8 mouse cellular contexts compared by ENCODE assay signal in genomic region chr11:121014896-121015300, GRCm38 (mm10). TPM values are rescaled to one million over a fixed set of nuclear protein-coding genes. Genes with fewer than 3 reads are reported as not detected.
DNase-seq lines count a peak whose midpoint lies in the region; ATAC-seq and TF ChIP-seq lines count a peak whose summit lies in the region.
"Had no signal": no experiment of that assay in that cellular context is flagged by ENCODE, and none has a peak within 500 bp of the region (broad histone marks: within the 10 kb centered on the region; RNA-seq: fewer than 3 reads in every experiment).

No protein-coding gene starts in this region.

- peak; percentile 63 for DNase-seq in ZHBTc4 (ENCODE audit: low read depth, low spot score)
- peak; percentile 87 to 90 for DNase-seq in cerebellum, adult 2 months
- DNase-seq in heart, adult 11 months = peak; percentile 98
- peak; percentile 33 for DNase-seq in lung, adult 2 months
- peak; percentile 79 for DNase-seq in right cerebral cortex, adult 18-20 months
- no peak for DNase-seq in spleen, adult 12 weeks (ENCODE audit: low spot score)

- H3K4me2 ChIP-seq in intestine, postnatal 0 days (replicated peaks; ENCODE audit: low read depth) = peak overlapping the region; percentile 55

- no peak overlapping the region for H3K9ac ChIP-seq in intestine, postnatal 0 days (ENCODE audit: low read depth, low read length)

- 18% methylated on average over 19 of the region's 19 CpGs for WGBS in cerebellum, adult 2 months
- 34% methylated on average over 19 of the region's 19 CpGs for WGBS in intestine, postnatal 0 days
- WGBS in lung, adult 2 months = 28% methylated on average over 19 of the region's 19 CpGs

- peak overlapping the region; percentile 56 for H3K4me3 ChIP-seq in cerebellum, adult 2 months (replicated peaks; ENCODE audit: insufficient read depth, low read depth, low read length)
- peak overlapping the region; percentile 14; the same call in 1 of the 2 replicates for H3K4me3 ChIP-seq in intestine, postnatal 0 days (ENCODE audit: low read depth, low read length)
- H3K4me3 ChIP-seq in lung, adult 2 months (replicated peaks; ENCODE audit: extremely low read depth, low read depth, low read length) = peak overlapping the region; percentile 59
- H3K4me3 ChIP-seq: erythroblast, embryonic 14.5 days had no signal

- H3K27ac ChIP-seq in cerebellum, adult 2 months (ENCODE audit: insufficient read depth, low read length) = peak overlapping the region; percentile 39; the same call in 1 of the 2 replicates
- H3K27ac ChIP-seq in intestine, postnatal 0 days (ENCODE audit: low read depth, low read length) = no peak overlapping the region

- no peaks in the 10 kb centered on the region for H3K36me3 ChIP-seq in intestine, postnatal 0 days (ENCODE audit: control insufficient read depth, insufficient read depth)

- peak; percentile 11; the same call in 1 of the 2 replicates for ATAC-seq in intestine, postnatal 0 days

- TF ChIP-seq CTCF in cerebellum, adult 2 months (IDR thresholded peaks at IDR 0.05; ENCODE audit: borderline replicate concordance, insufficient read depth, low read depth, low read length) = no peak
- peak; percentile 46 for TF ChIP-seq CTCF in intestine, postnatal 0 days (IDR thresholded peaks at IDR 0.05; ENCODE audit: low read depth)
- TF ChIP-seq CTCF in lung, adult 2 months (IDR thresholded peaks at IDR 0.05; ENCODE audit: insufficient read depth, low read length) = no peak

- H3K4me1 ChIP-seq in cerebellum, adult 2 months (ENCODE audit: control insufficient read depth, insufficient read depth, low read length) = no peaks in the 10 kb centered on the region
- H3K4me1 ChIP-seq in intestine, postnatal 0 days (replicated peaks; ENCODE audit: control insufficient read depth, insufficient read depth, low read length) = 0 out of 2 replicates have a peak, but pooled peaks cover 4% of the 10 kb centered on the region
- H3K4me1 ChIP-seq in lung, adult 2 months (ENCODE audit: control insufficient read depth, insufficient read depth, low read length) = peaks cover 2% of the 10 kb centered on the region; the same call in 1 of the 2 replicates

- no peaks in the 10 kb centered on the region for H3K9me3 ChIP-seq in intestine, postnatal 0 days (ENCODE audit: control insufficient read depth)

- no peaks in the 10 kb centered on the region for H3K27me3 ChIP-seq in cerebellum, adult 2 months (ENCODE audit: control insufficient read depth, insufficient read depth, low read length)
- no peaks in the 10 kb centered on the region for H3K27me3 ChIP-seq in intestine, postnatal 0 days (replicated peaks; ENCODE audit: control insufficient read depth, insufficient read depth, low read length)

- peak; percentile 34; the same call in 1 of the 2 replicates for TF ChIP-seq POLR2A in cerebellum, adult 2 months (IDR thresholded peaks at IDR 0.05; ENCODE audit: borderline replicate concordance, insufficient read depth, low read length)
- TF ChIP-seq POLR2A in lung, adult 2 months (IDR thresholded peaks at IDR 0.05; ENCODE audit: borderline replicate concordance, extremely low read depth, low read depth, low read length) = peak; percentile 38; the same call in 1 of the 2 replicates

RNA-seq across cellular contexts. Expression of gene Csnk1d, which starts 23.8 kb away (rescaled TPM):
- 110 and 111 TPM in 2 replicates for polyA plus RNA-seq in cerebellum, adult 2 months (2012; rRNA removed)
- polyA plus RNA-seq in intestine, postnatal 0 days (2015; fragmentation: Nextera tagmentation; extraction: Ambion mirVana) = 62.0 and 65.6 TPM in 2 replicates
- 61.2 and 75.3 TPM in 2 replicates for polyA plus RNA-seq in lung, adult 2 months (2012; rRNA removed)

RNA-seq across cellular contexts. Expression of gene Cd7, which starts 24.3 kb away (rescaled TPM):
- 0.11 and 0.19 TPM in 2 replicates for polyA plus RNA-seq in cerebellum, adult 2 months (2012; rRNA removed)
- 2.2 and 2.3 TPM in 2 replicates for polyA plus RNA-seq in intestine, postnatal 0 days (2015; fragmentation: Nextera tagmentation; extraction: Ambion mirVana)
- polyA plus RNA-seq in lung, adult 2 months (2012; rRNA removed) = 5.8 and 6.4 TPM in 2 replicates
- polyA plus RNA-seq: erythroblast, embryonic 14.5 days had no signal

RNA-seq across cellular contexts. Expression of gene Sectm1b, which starts 48.5 kb away (rescaled TPM):
- polyA plus RNA-seq in cerebellum, adult 2 months (2012; rRNA removed) = not detected in 2 replicates
- polyA plus RNA-seq in intestine, postnatal 0 days (2015; fragmentation: Nextera tagmentation; extraction: Ambion mirVana) = 159 and 166 TPM in 2 replicates
- polyA plus RNA-seq in lung, adult 2 months (2012; rRNA removed) = 0.06 and 0.51 TPM in 2 replicates
- polyA plus RNA-seq: erythroblast, embryonic 14.5 days had no signal

Comparison
In these comparisons a context has a peak if more than half of its experiments do, and no peak if none do; other contexts are left out.
1. RNA of gene Sectm1b, which starts 48.5 kb away (polyA plus RNA-seq): 159 to 166 TPM in intestine, postnatal 0 days; 0.06 to 0.51 TPM in lung, adult 2 months and not detected in cerebellum, adult 2 months; every median in the first group is over 100 times any median in the second.
2. Peak in every context shown above with its lines, with median percentiles within 50 percentile points of each other: H3K4me3 ChIP-seq.